9 mouse cellular contexts compared by ENCODE assay signal in genomic region chr9:51277834-51278498, GRCm38 (mm10). TPM values are rescaled to one million over a fixed set of nuclear protein-coding genes. Genes with fewer than 3 reads are reported as not detected.
A peak's percentile ranks its signal among the peaks of the same experiment; 100 is the strongest.
DNase-seq lines count a peak whose midpoint lies in the region; ATAC-seq and TF ChIP-seq lines count a peak whose summit lies in the region.
"Had no signal": no experiment of that assay in that cellular context is flagged by ENCODE, and none has a peak within 500 bp of the region (broad histone marks: within the 10 kb centered on the region; RNA-seq: fewer than 3 reads in every experiment).

No protein-coding gene starts in this region.

- no peaks in the 10 kb centered on the region for H3K9me3 ChIP-seq in kidney, postnatal 0 days (replicated peaks; ENCODE audit: low read length)
- H3K9me3 ChIP-seq in embryonic facial prominence, embryonic 12.5 days: no peaks in the 10 kb centered on the region
- no peaks in the 10 kb centered on the region for H3K9me3 ChIP-seq in intestine, postnatal 0 days (ENCODE audit: control insufficient read depth)
- no peaks in the 10 kb centered on the region for H3K9me3 ChIP-seq in neural tube, embryonic 14.5 days (ENCODE audit: control insufficient read depth, low read length)

- 0 out of 2 replicates have a peak, but pooled peaks cover 4% of the 10 kb centered on the region for H3K4me1 ChIP-seq in kidney, postnatal 0 days (replicated peaks; ENCODE audit: insufficient read depth, low read length)
- H3K4me1 ChIP-seq in embryonic facial prominence, embryonic 12.5 days: peaks cover 4% of the 10 kb centered on the region; the same call in 1 of the 2 replicates
- no peaks in the 10 kb centered on the region for H3K4me1 ChIP-seq in intestine, postnatal 0 days (replicated peaks; ENCODE audit: control insufficient read depth, insufficient read depth, low read length)
- no peaks in the 10 kb centered on the region; the same call in none of the 2 replicates for H3K4me1 ChIP-seq in neural tube, embryonic 14.5 days (ENCODE audit: control insufficient read depth, insufficient read depth, low read length)

- peak; percentile 47 for DNase-seq in kidney, postnatal 0 days (ENCODE audit: low spot score)
- no peak for DNase-seq in kidney, postnatal 25 days
- DNase-seq in urinary bladder, postnatal 10 days (ENCODE audit: low spot score): no peak
- DNase-seq in c-Kit-positive CD71-positive TER-119-positive erythroid progenitor cells, embryonic 14.5 days (ENCODE audit: low spot score): no peak
- no peak for DNase-seq in thymus, postnatal 14 days

- ATAC-seq in kidney, postnatal 0 days (replicated peaks; ENCODE audit: low FRiP score, low read depth): no peak; the same call in 1 of the 2 replicates
- ATAC-seq in embryonic facial prominence, embryonic 12.5 days (ENCODE audit: insufficient number of reproducible peaks, insufficient read depth, low FRiP score, low TSS enrichment): peak; percentile 9; the same call in 1 of the 2 replicates
- ATAC-seq in intestine, postnatal 0 days: no peak
- 0 out of 2 replicates have a peak, but pooled peaks have one; percentile 10 for ATAC-seq in neural tube, embryonic 14.5 days (ENCODE audit: low read depth)

- H3K36me3 ChIP-seq in kidney, postnatal 0 days (ENCODE audit: insufficient read depth, low read length): no peaks in the 10 kb centered on the region
- no peaks in the 10 kb centered on the region for H3K36me3 ChIP-seq in embryonic facial prominence, embryonic 12.5 days
- no peaks in the 10 kb centered on the region for H3K36me3 ChIP-seq in intestine, postnatal 0 days (ENCODE audit: control insufficient read depth, insufficient read depth)
- no peaks in the 10 kb centered on the region for H3K36me3 ChIP-seq in neural tube, embryonic 14.5 days (ENCODE audit: control insufficient read depth, insufficient read depth, low read length)

- 16% methylated on average over 13 of the region's 13 CpGs for WGBS in kidney, postnatal 0 days
- WGBS in embryonic facial prominence, embryonic 12.5 days: 14% methylated on average over 13 of the region's 13 CpGs
- 30% methylated on average over 13 of the region's 13 CpGs for WGBS in intestine, postnatal 0 days
- 23% methylated on average over 13 of the region's 13 CpGs for WGBS in neural tube, embryonic 14.5 days

- no peak for TF ChIP-seq CTCF in kidney, postnatal 0 days (IDR thresholded peaks at IDR 0.05; ENCODE audit: low read depth)
- no peak for TF ChIP-seq CTCF in intestine, postnatal 0 days (IDR thresholded peaks at IDR 0.05; ENCODE audit: low read depth)

- H3K27me3 ChIP-seq in kidney, postnatal 0 days (ENCODE audit: insufficient read depth, low read length): 0 out of 2 replicates have a peak, but pooled peaks cover 4% of the 10 kb centered on the region
- peaks cover 15% of the 10 kb centered on the region for H3K27me3 ChIP-seq in embryonic facial prominence, embryonic 12.5 days
- peaks cover 27% of the 10 kb centered on the region for H3K27me3 ChIP-seq in intestine, postnatal 0 days (replicated peaks; ENCODE audit: control insufficient read depth, insufficient read depth, low read length)
- H3K27me3 ChIP-seq in neural tube, embryonic 14.5 days (ENCODE audit: control insufficient read depth, insufficient read depth, low read length): 0 out of 2 replicates have a peak, but pooled peaks cover 2% of the 10 kb centered on the region

- H3K27ac ChIP-seq in kidney, postnatal 0 days: peak overlapping the region; percentile 76
- peak overlapping the region; percentile 70; the same call in 1 of the 2 replicates for H3K27ac ChIP-seq in embryonic facial prominence, embryonic 12.5 days
- peak overlapping the region; percentile 50; the same call in 1 of the 2 replicates for H3K27ac ChIP-seq in intestine, postnatal 0 days (ENCODE audit: low read depth, low read length)
- H3K27ac ChIP-seq in neural tube, embryonic 14.5 days (ENCODE audit: low read depth, low read length): no peak overlapping the region

- H3K9ac ChIP-seq in kidney, postnatal 0 days (ENCODE audit: low read depth, low read length): peak overlapping the region; percentile 74
- H3K9ac ChIP-seq in embryonic facial prominence, embryonic 12.5 days: peak overlapping the region; percentile 56
- peak overlapping the region; percentile 51; the same call in 1 of the 2 replicates for H3K9ac ChIP-seq in intestine, postnatal 0 days (ENCODE audit: low read depth, low read length)
- H3K9ac ChIP-seq in neural tube, embryonic 14.5 days (replicated peaks; ENCODE audit: low read depth, low read length): peak overlapping the region; percentile 5

- peak overlapping the region; percentile 61 for H3K4me3 ChIP-seq in kidney, postnatal 0 days (replicated peaks; ENCODE audit: low read depth, low read length)
- peak overlapping the region; percentile 56 for H3K4me3 ChIP-seq in embryonic facial prominence, embryonic 12.5 days
- peak overlapping the region; percentile 48 for H3K4me3 ChIP-seq in intestine, postnatal 0 days (ENCODE audit: low read depth, low read length)
- peak overlapping the region; percentile 33 for H3K4me3 ChIP-seq in neural tube, embryonic 14.5 days (ENCODE audit: low read depth, low read length)

- peak overlapping the region; percentile 95 for H3K4me2 ChIP-seq in kidney, postnatal 0 days (ENCODE audit: low read length)
- H3K4me2 ChIP-seq in embryonic facial prominence, embryonic 12.5 days (replicated peaks): peak overlapping the region; percentile 85
- peak overlapping the region; percentile 91 for H3K4me2 ChIP-seq in intestine, postnatal 0 days (replicated peaks; ENCODE audit: low read depth)
- H3K4me2 ChIP-seq in neural tube, embryonic 14.5 days (ENCODE audit: low read depth, low read length): peak overlapping the region; percentile 70

RNA-seq across cellular contexts. Expression of gene Colca2, which starts 0.4 kb away (rescaled TPM):
- polyA plus RNA-seq in kidney, postnatal 0 days (2015; fragmentation: Nextera tagmentation; extraction: Ambion mirVana): 4.2 and 4.8 TPM in 2 replicates
- 2.9 and 3.0 TPM in 2 replicates for polyA plus RNA-seq in embryonic facial prominence, embryonic 12.5 days (2016; fragmentation: Nextera tagmentation; extraction: Ambion mirVana)
- polyA plus RNA-seq in intestine, postnatal 0 days (2015; fragmentation: Nextera tagmentation; extraction: Ambion mirVana): 1.3 and 1.7 TPM in 2 replicates
- polyA plus RNA-seq in neural tube, embryonic 14.5 days (2014; fragmentation: Nextera tagmentation; extraction: Ambion mirVana): 0.32 and 0.91 TPM in 2 replicates

RNA-seq across cellular contexts. Expression of gene 1810046K07Rik, which starts 50.8 kb away (rescaled TPM):
- polyA plus RNA-seq in kidney, postnatal 0 days (2015; fragmentation: Nextera tagmentation; extraction: Ambion mirVana): not detected in 2 replicates
- polyA plus RNA-seq in embryonic facial prominence, embryonic 12.5 days (2016; fragmentation: Nextera tagmentation; extraction: Ambion mirVana): not detected in 2 replicates
- 0.09 and 0.25 TPM in 2 replicates for polyA plus RNA-seq in intestine, postnatal 0 days (2015; fragmentation: Nextera tagmentation; extraction: Ambion mirVana)
- polyA plus RNA-seq in neural tube, embryonic 14.5 days (2014; fragmentation: Nextera tagmentation; extraction: Ambion mirVana): not detected in 2 replicates
- polyA plus RNA-seq: gonadal fat pad, adult 2 months had no signal

Comparison
In these comparisons a context has a peak if more than half of its experiments do, and no peak if none do; other contexts are left out.
1. ATAC-seq: peak in embryonic facial prominence, embryonic 12.5 days (single experiment) and neural tube, embryonic 14.5 days (single experiment); none in kidney, postnatal 0 days (single experiment) and intestine, postnatal 0 days (single experiment).
2. H3K9ac ChIP-seq: peak in every context shown above with its lines; median percentile 74 in kidney, postnatal 0 days; 56 in embryonic facial prominence, embryonic 12.5 days; 51 in intestine, postnatal 0 days; 5 in neural tube, embryonic 14.5 days.
3. Peak in every context shown above with its lines, with median percentiles within 50 percentile points of each other: H3K4me2 ChIP-seq and H3K4me3 ChIP-seq.